Mouse (Mus musculus) liver, embryonic 13.5 days (tissue): ENCODE results near the gene St5. TPM values are rescaled to one million over a fixed set of nuclear protein-coding genes. Genes with fewer than 3 reads are reported as not detected.

Source experiments
- ATAC-seq: fragments of 200-750 bp; cut with Nextera tagmentation; 2 replicates; pipeline ENCODE4 v1.8.0; 2017; ENCODE audit warnings: low read depth, mild to moderate bottlenecking, moderate number of reproducible peaks, moderate library complexity
- DNase-seq: peaks from one replicate; pipeline ENCODE4 v3.0.0; 2022
- H3K27ac ChIP-seq: fragments of 300-500 bp; sonication (generic); 2 replicates; pipeline ENCODE4 v1.5.1; 2015; ENCODE audit warnings: moderate library complexity, mild to moderate bottlenecking, inconsistent platforms
- H3K27me3 ChIP-seq: fragments of 300-500 bp; sonication (generic); 2 replicates; pipeline ENCODE4 v1.6.1; 2015; ENCODE audit warnings: mild to moderate bottlenecking, inconsistent platforms
- H3K36me3 ChIP-seq: fragments of 300-500 bp; sonication (generic); 2 replicates; pipeline ENCODE4 v1.6.1; 2015; ENCODE audit warnings: mild to moderate bottlenecking, inconsistent platforms
- H3K4me1 ChIP-seq: fragments of 300-500 bp; sonication (generic); replicated peaks from 2 replicates; pipeline ENCODE4 v1.6.1; 2015; ENCODE audit warnings: inconsistent platforms
- H3K4me2 ChIP-seq: fragments of 300-500 bp; sonication (generic); 2 replicates; pipeline ENCODE4 v1.6.1; 2015; ENCODE audit warnings: inconsistent platforms, mild to moderate bottlenecking, moderate library complexity
- H3K4me3 ChIP-seq: fragments of 300-500 bp; sonication (generic); replicated peaks from 2 replicates; pipeline ENCODE4 v1.5.1; 2015; ENCODE audit warnings: mild to moderate bottlenecking, inconsistent platforms
- H3K9ac ChIP-seq: fragments of 300-500 bp; sonication (generic); 2 replicates; pipeline ENCODE4 v1.6.1; 2015; ENCODE audit warnings: mild to moderate bottlenecking, inconsistent platforms
- H3K9me3 ChIP-seq: fragments of 300-500 bp; sonication (generic); replicated peaks from 2 replicates; pipeline ENCODE4 v1.6.1; 2016; ENCODE audit warnings: inconsistent platforms
- WGBS: fragments of 180-500 bp; shearing (Covaris S2); methylation state at CpG from one replicate; pipeline ENCODE4 v1.1.7; 2015; ENCODE audit not compliant: insufficient replicate concordance; 5-methylcytosine and 5-hydroxymethylcytosine counted together
- polyA plus RNA-seq: library from polyadenylated mRNA; unstranded; fragments of >200 nt; fragmentation: Nextera tagmentation; extraction: Ambion mirVana; gene quantifications from 2 replicates; pipeline ENCODE4 v1.2.1, GENCODE M21; 2015

Gene St5
- polyA plus RNA-seq, 1 experiment from 2014 or later: 16.5 TPM

- 70% methylated on average over 3 of the region's 3 CpGs for WGBS
- Histone ChIP-seq H3K36me3 (peaks cover 55% of the 10 kb centered on the region), H3K9me3 (no peaks in the 10 kb centered on the region), H3K4me2 (no peak overlapping the region), H3K9ac (no peak overlapping the region), H3K27me3 (no peaks in the 10 kb centered on the region), H3K27ac (no peak overlapping the region), H3K4me1 (0 out of 2 replicates have a peak, but pooled peaks cover 2% of the 10 kb centered on the region), H3K4me3 (no peak overlapping the region)
- no peak for DNase-seq
- ATAC-seq: no peak
These were observed 168.5 kb downstream of the St5 start for GRCm38 (mm10) chr7:109534921-109535320.

- Histone ChIP-seq H3K9ac (no peak overlapping the region), H3K27me3 (no peaks in the 10 kb centered on the region), H3K9me3 (no peaks in the 10 kb centered on the region), H3K4me1 (0 out of 2 replicates have a peak, but pooled peaks cover 2% of the 10 kb centered on the region), H3K36me3 (peaks cover 51% of the 10 kb centered on the region), H3K27ac (no peak overlapping the region), H3K4me3 (no peak overlapping the region), H3K4me2 (no peak overlapping the region)
- ATAC-seq (no peak), DNase-seq (no peak)
- 83% methylated on average over 4 of the region's 4 CpGs for WGBS
These were observed 169.5 kb downstream of the St5 start for GRCm38 (mm10) chr7:109533888-109534287.

GRCm38 (mm10) chr7:109533129-109533528, 170.3 kb downstream of the St5 start:
- H3K4me2 ChIP-seq: no peak overlapping the region
- no peak overlapping the region for H3K4me3 ChIP-seq
- DNase-seq (no peak), ATAC-seq (no peak)
- no peaks in the 10 kb centered on the region for H3K9me3 ChIP-seq
- 0 out of 2 replicates have a peak, but pooled peaks cover 2% of the 10 kb centered on the region for H3K4me1 ChIP-seq
- no peak overlapping the region for H3K9ac ChIP-seq
- WGBS: 66% methylated on average over 4 of the region's 4 CpGs
- no peaks in the 10 kb centered on the region for H3K27me3 ChIP-seq
- no peak overlapping the region for H3K27ac ChIP-seq
- H3K36me3 ChIP-seq: peaks cover 54% of the 10 kb centered on the region

DNA sequence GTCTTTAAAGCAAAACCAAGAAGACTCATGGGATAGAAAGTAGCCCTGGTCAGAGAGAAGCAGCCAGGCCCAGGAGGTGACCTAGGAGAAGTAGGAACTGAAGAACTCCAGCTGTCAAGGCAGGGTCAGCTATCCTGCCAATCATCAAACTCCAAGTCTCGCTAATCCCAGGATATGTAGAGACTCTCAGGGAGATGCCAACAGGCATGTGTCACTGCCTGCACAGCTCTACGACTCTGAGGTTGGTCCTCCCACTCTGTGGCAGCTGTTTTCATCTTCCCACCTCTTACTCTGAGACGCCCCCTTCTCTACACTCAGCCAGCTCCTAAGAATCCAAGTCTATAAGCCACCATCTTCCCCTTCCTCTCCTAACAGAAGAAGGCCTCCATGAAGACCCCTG, 170.7 kb downstream of the St5 start:
- no peak overlapping the region for H3K4me3 ChIP-seq
- no peak overlapping the region for H3K27ac ChIP-seq
- no peaks in the 10 kb centered on the region for H3K9me3 ChIP-seq
- 0 out of 2 replicates have a peak, but pooled peaks cover 2% of the 10 kb centered on the region for H3K4me1 ChIP-seq
- H3K4me2 ChIP-seq: no peak overlapping the region
- WGBS: 74% methylated on average over 3 of the region's 3 CpGs
- no peak for ATAC-seq
- H3K27me3 ChIP-seq: no peaks in the 10 kb centered on the region
- H3K36me3 ChIP-seq: peaks cover 58% of the 10 kb centered on the region
- no peak overlapping the region for H3K9ac ChIP-seq
- DNase-seq: no peak

- Histone ChIP-seq H3K4me3 (no peak overlapping the region), H3K9ac (no peak overlapping the region), H3K36me3 (peaks cover 62% of the 10 kb centered on the region), H3K27ac (no peak overlapping the region), H3K4me1 (0 out of 2 replicates have a peak, but pooled peaks cover 3% of the 10 kb centered on the region), H3K4me2 (no peak overlapping the region), H3K9me3 (no peaks in the 10 kb centered on the region), H3K27me3 (no peaks in the 10 kb centered on the region)
- DNase-seq (no peak), ATAC-seq (no peak)
- WGBS: 28% methylated on average over 5 of the region's 5 CpGs
These were observed 171.9 kb downstream of the St5 start for GRCm38 (mm10) chr7:109531501-109531900.

GRCm38 (mm10) chr7:109529741-109530140, 173.7 kb downstream of the St5 start:
- 47% methylated on average over 2 of the region's 2 CpGs for WGBS
- H3K36me3 ChIP-seq: peaks cover 69% of the 10 kb centered on the region
- no peaks in the 10 kb centered on the region for H3K9me3 ChIP-seq
- no peak overlapping the region for H3K9ac ChIP-seq
- no peak overlapping the region for H3K4me2 ChIP-seq
- no peak overlapping the region for H3K4me3 ChIP-seq
- DNase-seq: no peak
- H3K27me3 ChIP-seq: no peaks in the 10 kb centered on the region
- no peak overlapping the region for H3K27ac ChIP-seq
- no peak for ATAC-seq
- 0 out of 2 replicates have a peak, but pooled peaks cover 14% of the 10 kb centered on the region for H3K4me1 ChIP-seq

DNA sequence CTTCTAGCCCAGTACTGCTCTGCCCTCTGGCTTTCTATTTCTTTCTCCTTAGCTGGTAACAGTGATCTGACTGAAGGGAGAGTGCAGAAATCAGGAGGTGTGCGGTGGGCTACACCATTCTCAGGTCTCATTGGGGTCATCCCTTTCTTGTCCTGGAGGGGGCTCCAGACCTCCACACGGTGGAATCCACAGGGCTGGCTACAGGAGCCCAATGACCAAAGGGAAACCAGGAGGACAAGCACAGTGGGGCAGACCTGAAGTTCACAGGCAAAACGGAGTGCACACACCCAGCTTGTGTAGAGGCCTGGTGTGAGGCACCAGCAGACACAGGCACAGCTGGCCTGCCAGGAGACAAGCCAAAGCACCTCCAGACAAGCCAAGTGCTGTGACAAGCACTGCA, 175.0 kb downstream of the St5 start:
- WGBS: 33% methylated on average over 3 of the region's 3 CpGs
- H3K4me3 ChIP-seq: no peak overlapping the region
- 0 out of 2 replicates have a peak, but pooled peaks cover 14% of the 10 kb centered on the region for H3K4me1 ChIP-seq
- peaks cover 79% of the 10 kb centered on the region for H3K36me3 ChIP-seq
- H3K4me2 ChIP-seq: no peak overlapping the region
- ATAC-seq (no peak), DNase-seq (no peak)
- H3K27ac ChIP-seq: no peak overlapping the region
- H3K27me3 ChIP-seq: no peaks in the 10 kb centered on the region
- no peak overlapping the region for H3K9ac ChIP-seq
- H3K9me3 ChIP-seq: no peaks in the 10 kb centered on the region

DNA sequence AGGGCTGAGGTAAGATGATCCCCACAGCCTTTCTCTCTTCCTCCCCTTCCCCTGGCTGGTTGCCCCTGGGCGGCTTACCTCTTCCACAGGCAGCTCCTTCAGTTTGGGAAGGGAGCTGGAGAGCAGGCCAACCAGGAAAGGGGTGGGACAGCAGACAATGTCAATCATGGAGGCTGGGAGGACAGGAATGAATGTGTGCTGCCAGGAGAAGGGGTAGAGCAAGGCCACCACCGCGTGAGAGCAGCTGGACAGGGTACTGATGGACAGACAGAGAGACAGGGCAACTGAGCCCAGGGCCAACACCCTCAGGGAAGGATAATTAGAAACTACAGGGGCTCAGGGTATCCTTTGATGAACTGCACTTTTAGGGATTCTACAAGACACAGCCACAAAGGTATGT, 175.9 kb downstream of the St5 start:
- ATAC-seq: no peak
- Histone ChIP-seq H3K4me2 (no peak overlapping the region), H3K9ac (no peak overlapping the region), H3K27ac (no peak overlapping the region), H3K36me3 (peaks cover 84% of the 10 kb centered on the region), H3K27me3 (no peaks in the 10 kb centered on the region), H3K9me3 (no peaks in the 10 kb centered on the region), H3K4me1 (peaks cover 20% of the 10 kb centered on the region), H3K4me3 (no peak overlapping the region)
- DNase-seq: no peak
- 74% methylated on average over 3 of the region's 3 CpGs for WGBS

- DNase-seq (no peak), ATAC-seq (no peak)
- Histone ChIP-seq H3K4me1 (peaks cover 33% of the 10 kb centered on the region), H3K9ac (no peak overlapping the region), H3K27me3 (no peaks in the 10 kb centered on the region), H3K4me3 (no peak overlapping the region), H3K4me2 (no peak overlapping the region), H3K27ac (peak overlapping the region; percentile 74), H3K36me3 (peaks cover 91% of the 10 kb centered on the region), H3K9me3 (no peaks in the 10 kb centered on the region)
- WGBS: 67% methylated on average over 16 of the region's 16 CpGs
These were observed 177.4 kb downstream of the St5 start for GRCm38 (mm10) chr7:109525740-109526663.

GRCm38 (mm10) chr7:109524763-109525162, 178.6 kb downstream of the St5 start:
- Histone ChIP-seq H3K27ac (peak overlapping the region; percentile 74), H3K4me1 (peaks cover 45% of the 10 kb centered on the region), H3K4me3 (no peak overlapping the region), H3K27me3 (no peaks in the 10 kb centered on the region), H3K9me3 (no peaks in the 10 kb centered on the region), H3K9ac (no peak overlapping the region), H3K4me2 (no peak overlapping the region), H3K36me3 (peaks cover 93% of the 10 kb centered on the region)
- DNase-seq: no peak
- no peak for ATAC-seq
- WGBS: 68% methylated on average over 3 of the region's 3 CpGs

DNA sequence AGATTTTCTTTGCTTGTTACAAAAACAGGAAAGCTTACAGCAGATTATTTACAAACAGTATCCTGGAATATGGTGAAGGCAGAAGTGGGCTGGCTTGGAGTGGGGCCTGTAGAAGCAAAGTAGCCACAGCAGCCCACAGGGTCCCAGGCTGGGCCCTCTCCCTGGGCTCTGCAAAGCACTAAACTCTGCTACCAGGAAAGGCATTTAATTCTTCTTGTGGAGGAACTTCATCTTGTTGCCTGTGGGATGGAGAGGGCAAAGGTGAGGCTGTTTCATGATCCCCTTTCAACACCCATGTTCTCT, 179.0 kb downstream of the St5 start:
- DNase-seq (no peak), ATAC-seq (no peak)
- Histone ChIP-seq H3K27me3 (no peaks in the 10 kb centered on the region), H3K27ac (peak overlapping the region; percentile 74; the same call in 1 of the 2 replicates), H3K9me3 (no peaks in the 10 kb centered on the region), H3K36me3 (peaks cover 91% of the 10 kb centered on the region), H3K4me1 (peaks cover 47% of the 10 kb centered on the region), H3K4me3 (no peak overlapping the region), H3K9ac (no peak overlapping the region), H3K4me2 (no peak overlapping the region)
